Mouse (Mus musculus) bone marrow macrophage, adult 2 months (primary cell): Measurements from ENCODE around the gene Socs3.

ENCODE experiments used
- CTCF ChIP-seq: IDR thresholded peaks from 2 replicates; pipeline ENCODE4 v1.5.1; 2012; ENCODE audit warnings: low read depth, mild to moderate bottlenecking, low read length, moderate library complexity
- POLR2A ChIP-seq: IDR thresholded peaks from 2 replicates; pipeline ENCODE4 v1.6.1; 2012; ENCODE audit warnings: mild to moderate bottlenecking, low read depth, low read length, borderline replicate concordance

DNA sequence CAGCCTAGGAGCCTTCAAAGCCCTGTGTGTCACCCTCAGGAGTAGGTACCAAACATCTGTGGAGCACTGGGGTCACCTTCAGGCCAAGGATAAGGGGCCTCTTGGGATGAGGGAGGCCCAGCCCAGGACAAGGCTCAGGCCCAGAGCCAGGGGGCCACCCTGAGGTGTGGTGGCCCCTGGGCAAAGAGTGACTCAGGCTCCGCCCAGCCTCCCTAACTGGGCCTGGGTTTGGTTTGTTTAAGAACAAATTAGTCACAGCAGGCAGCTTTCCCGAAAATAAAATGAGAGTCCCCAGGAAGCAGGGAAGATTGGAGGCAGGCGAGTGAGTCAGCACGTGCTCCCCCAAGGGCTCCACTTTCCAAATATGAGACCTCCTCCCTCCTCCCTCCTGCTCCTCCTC is 37.7 kb downstream of the Socs3 start:
- TF ChIP-seq CTCF (no peak), POLR2A (no peak)
